Mouse (Mus musculus) embryonic facial prominence, embryonic 10.5 days (tissue): ENCODE measurements around the gene Ubap2. TPM values are rescaled to one million over a fixed set of nuclear protein-coding genes. Genes with fewer than 3 reads are reported as not detected.

Source experiments
- DNase-seq: peaks from one replicate; pipeline ENCODE4 v3.0.0-alpha.2; 2017; ENCODE audit warnings: low spot score
- H3K27ac ChIP-seq: fragments of 300-500 bp; sonication (generic); replicated peaks from 2 replicates; pipeline ENCODE4 v1.5.1; 2016; ENCODE audit warnings: mild to moderate bottlenecking
- H3K27me3 ChIP-seq: fragments of 300-500 bp; sonication (generic); replicated peaks from 2 replicates; pipeline ENCODE4 v1.6.1; 2016; ENCODE audit warnings: low read depth, mild to moderate bottlenecking; ENCODE audit not compliant: poor library complexity, severe bottlenecking
- H3K36me3 ChIP-seq: fragments of 300-500 bp; sonication (generic); replicated peaks from 2 replicates; pipeline ENCODE4 v1.6.1; 2016; ENCODE audit warnings: mild to moderate bottlenecking, moderate library complexity
- H3K4me1 ChIP-seq: fragments of 300-500 bp; sonication (generic); 2 replicates; pipeline ENCODE4 v1.6.1; 2016
- H3K4me3 ChIP-seq: fragments of 300-500 bp; sonication (generic); 2 replicates; pipeline ENCODE4 v1.5.1; 2016; ENCODE audit warnings: mild to moderate bottlenecking, moderate library complexity
- H3K9me3 ChIP-seq: fragments of 300-500 bp; sonication (generic); 2 replicates; pipeline ENCODE4 v1.6.1; 2016; ENCODE audit warnings: mild to moderate bottlenecking
- WGBS: fragments of 180-500 bp; shearing (Covaris S2); methylation state at CpG from one replicate; pipeline ENCODE4 v1.1.7; 2016; 5-methylcytosine and 5-hydroxymethylcytosine counted together
- polyA plus RNA-seq: library from polyadenylated mRNA; unstranded; fragments of >200 nt; fragmentation: Nextera tagmentation; extraction: Ambion mirVana; gene quantifications from 2 replicates; pipeline ENCODE4 v1.2.1, GENCODE M21; 2016

Gene Ubap2
- polyA plus RNA-seq, 1 experiment from 2014 or later: 95.7 TPM

- Histone ChIP-seq H3K4me3 (no peak overlapping the region), H3K36me3 (peaks cover 57% of the 10 kb centered on the region), H3K4me1 (no peaks in the 10 kb centered on the region), H3K27ac (no peak overlapping the region), H3K9me3 (no peaks in the 10 kb centered on the region), H3K27me3 (no peaks in the 10 kb centered on the region)
- DNase-seq: no peak
- WGBS: 86% methylated on average over 3 of the region's 3 CpGs
Observed at GRCm38 (mm10) chr4:41149891-41150290, 125.1 kb downstream of the Ubap2 start.

Other genes with a start within 250 kb of the Ubap2 start
- 0.06 TPM in 1 of 2 replicates, not detected in the other for gene Aqp7, start 227.0 kb downstream of the Ubap2 start, polyA plus RNA-seq
- 2.9 and 4.5 TPM in 2 replicates for gene Aqp3, start 177.0 kb downstream of the Ubap2 start, polyA plus RNA-seq
- gene Nol6, start 150.7 kb downstream of the Ubap2 start, polyA plus RNA-seq: 34.5 and 36.8 TPM in 2 replicates
- gene Ube2r2, start 139.4 kb downstream of the Ubap2 start, polyA plus RNA-seq: 95.7 and 96.7 TPM in 2 replicates
- gene Dcaf12, start 39.7 kb upstream of the Ubap2 start, polyA plus RNA-seq: 62.0 and 62.6 TPM in 2 replicates
- 61.4 and 65.4 TPM in 2 replicates for gene Ubap1, start 73.9 kb upstream of the Ubap2 start, polyA plus RNA-seq
- 13.7 and 15.1 TPM in 2 replicates for gene Kif24, start 189.7 kb upstream of the Ubap2 start, polyA plus RNA-seq
- 55.4 and 61.4 TPM in 2 replicates for gene Nudt2, start 190.0 kb upstream of the Ubap2 start, polyA plus RNA-seq
- gene AI464131, start 227.9 kb upstream of the Ubap2 start, polyA plus RNA-seq: 5.7 and 8.9 TPM in 2 replicates
- 5.3 and 6.1 TPM in 2 replicates for gene 1110017D15Rik, start 242.2 kb upstream of the Ubap2 start, polyA plus RNA-seq